Mouse (Mus musculus) ES-Bruce4 (cell line): Measurements from ENCODE around the gene Naa60.

Experiments used
- CTCF ChIP-seq: IDR thresholded peaks from one replicate; pipeline ENCODE4 v1.8.1; 2011; ENCODE audit warnings: low read depth, low read length
- EP300 ChIP-seq: IDR thresholded peaks from 2 replicates; pipeline ENCODE4 v1.6.1; 2011; ENCODE audit warnings: low read depth, low read length; ENCODE audit not compliant: insufficient read depth
- POLR2A ChIP-seq: IDR thresholded peaks from one replicate; pipeline ENCODE4 v1.8.1; 2011; ENCODE audit warnings: low read length; ENCODE audit not compliant: insufficient read depth

DNA sequence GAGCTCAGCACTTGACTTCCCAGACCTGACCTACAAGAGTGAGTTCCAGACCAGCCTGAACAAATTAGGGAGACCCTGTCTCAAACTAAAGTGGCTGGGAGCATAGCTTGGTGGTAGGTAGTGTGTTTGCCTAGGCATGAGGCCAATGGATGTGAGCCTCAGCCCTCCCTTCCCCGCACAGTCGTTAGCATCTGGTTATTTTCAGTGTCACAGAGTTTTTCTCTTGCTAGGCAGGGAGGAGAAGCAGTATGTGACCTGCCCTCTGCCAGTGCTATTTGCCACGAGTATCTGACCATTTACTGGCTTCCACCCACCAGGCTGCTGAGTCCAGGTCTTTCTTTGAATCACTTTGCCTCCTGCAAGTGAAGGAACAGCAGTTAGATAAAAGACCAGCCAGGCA is 21.6 kb downstream of the Naa60 start:
- TF ChIP-seq CTCF = no peak
- no peak for TF ChIP-seq POLR2A
- no peak for TF ChIP-seq EP300
